ENCODE assay signal across 8 mouse cellular contexts in the genomic region with DNA sequence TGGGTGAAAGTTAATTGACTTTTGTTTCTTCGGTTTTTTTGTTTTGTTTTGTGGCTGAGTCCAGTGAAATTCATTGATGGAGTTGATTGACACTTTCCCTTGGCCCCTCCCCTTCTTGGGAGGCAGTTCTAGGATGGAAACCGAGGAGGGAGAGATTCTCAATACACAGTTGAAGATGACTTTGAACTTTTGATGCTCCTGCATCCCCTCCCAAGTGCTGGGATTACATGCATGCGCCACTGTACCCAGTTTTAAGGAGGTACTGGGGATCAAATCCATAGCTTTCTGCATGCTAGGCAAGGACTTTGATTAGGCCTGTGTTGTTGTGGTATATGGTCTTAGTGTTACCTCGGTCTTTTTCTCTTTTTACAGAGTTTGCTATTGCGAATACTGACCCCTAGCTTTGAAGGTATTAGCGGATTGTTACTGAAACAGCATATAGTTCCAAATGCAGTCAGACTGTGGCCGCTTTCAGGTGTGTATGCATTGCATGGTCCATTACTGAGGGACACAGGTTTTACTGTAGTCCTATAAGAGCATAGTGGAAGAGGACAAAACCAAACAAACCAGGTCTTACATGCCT. TPM values are rescaled to one million over a fixed set of nuclear protein-coding genes. Genes with fewer than 3 reads are reported as not detected.
DNase-seq lines count a peak whose midpoint lies in the region; ATAC-seq and TF ChIP-seq lines count a peak whose summit lies in the region.

No protein-coding gene starts in this region.

- H3K9me3 ChIP-seq in limb, embryonic 11.5 days (ENCODE audit: control insufficient read depth, low read length) = no peaks in the 10 kb centered on the region

- peak overlapping the region; percentile 94 for H3K9ac ChIP-seq in limb, embryonic 11.5 days (ENCODE audit: low read length)

- peak overlapping the region; percentile 75 for H3K4me2 ChIP-seq in limb, embryonic 11.5 days (ENCODE audit: low read depth, severe bottlenecking)

- intact Hi-C loops in left cerebral cortex, postnatal 4 days (cut with DNase I) = no loop called here

- peak overlapping the region; percentile 93 for H3K4me3 ChIP-seq in cerebellum, adult 2 months (replicated peaks; ENCODE audit: insufficient read depth, low read depth, low read length)
- H3K4me3 ChIP-seq in limb, embryonic 11.5 days (ENCODE audit: low read depth, low read length) = peak overlapping the region; percentile 89
- H3K4me3 ChIP-seq in olfactory bulb, adult 2 months (ENCODE audit: insufficient read depth, low read depth, low read length) = peak overlapping the region; percentile 74

- H3K27me3 ChIP-seq in cerebellum, adult 2 months (ENCODE audit: control insufficient read depth, insufficient read depth, low read length) = no peaks in the 10 kb centered on the region
- H3K27me3 ChIP-seq in limb, embryonic 11.5 days (ENCODE audit: control insufficient read depth, insufficient read depth, low read length) = no peaks in the 10 kb centered on the region

- TF ChIP-seq POLR2A in cerebellum, adult 2 months (IDR thresholded peaks at IDR 0.05; ENCODE audit: borderline replicate concordance, insufficient read depth, low read length) = no peak
- TF ChIP-seq POLR2A in olfactory bulb, adult 2 months (IDR thresholded peaks at IDR 0.05; ENCODE audit: insufficient read depth, low read depth, low read length) = no peak

- no peak for ATAC-seq in cerebellum, adult (ENCODE audit: insufficient number of reproducible peaks, low FRiP score, low TSS enrichment)
- no peak for ATAC-seq in limb, embryonic 11.5 days (ENCODE audit: insufficient number of reproducible peaks, low FRiP score, low TSS enrichment, low read depth)

- TF ChIP-seq CTCF in cerebellum, adult 2 months (IDR thresholded peaks at IDR 0.05; ENCODE audit: borderline replicate concordance, insufficient read depth, low read depth, low read length) = no peak
- TF ChIP-seq CTCF in olfactory bulb, adult 2 months (IDR thresholded peaks at IDR 0.05; ENCODE audit: insufficient read depth, low read depth, low read length) = no peak

- H3K4me1 ChIP-seq in cerebellum, adult 2 months (ENCODE audit: control insufficient read depth, insufficient read depth, low read length) = peaks cover 9% of the 10 kb centered on the region
- peaks cover 8% of the 10 kb centered on the region for H3K4me1 ChIP-seq in limb, embryonic 11.5 days (ENCODE audit: control insufficient read depth, insufficient read depth, low read length)
- peaks cover 12% of the 10 kb centered on the region for H3K4me1 ChIP-seq in olfactory bulb, adult 2 months (ENCODE audit: control insufficient read depth, insufficient read depth, low read length)

- no peaks in the 10 kb centered on the region; the same call in 1 of the 2 replicates for H3K36me3 ChIP-seq in limb, embryonic 11.5 days (ENCODE audit: control insufficient read depth, insufficient read depth, low read length)

- H3K27ac ChIP-seq in cerebellum, adult 2 months (ENCODE audit: insufficient read depth, low read length) = peak overlapping the region; percentile 57
- peak overlapping the region; percentile 75 for H3K27ac ChIP-seq in limb, embryonic 11.5 days (replicated peaks; ENCODE audit: low read depth, low read length)
- H3K27ac ChIP-seq in olfactory bulb, adult 2 months (ENCODE audit: insufficient read depth, low read depth, low read length) = no peak overlapping the region

- no peak for DNase-seq in cerebellum, adult 2 months
- DNase-seq in thymus, postnatal 14 days = peak; percentile 13
- no peak for DNase-seq in thymus, postnatal 36 days
- DNase-seq in limb, embryonic 11.5 days (ENCODE audit: low spot score) = no peak
- DNase-seq in thymus, adult 18-20 months = no peak
- no peak for DNase-seq in left cerebral cortex, postnatal 4 days

- 26% methylated on average over 7 of the region's 7 CpGs for WGBS in cerebellum, adult 2 months
- 40% methylated on average over 7 of the region's 7 CpGs for WGBS in limb, embryonic 11.5 days
- whole genome bisulfite sequencing in olfactory bulb, adult 2 months = 31% methylated on average over 7 of the region's 7 CpGs

RNA-seq across cellular contexts. Expression of a gene that starts 3.5 kb away (rescaled TPM):
- 103 and 104 TPM in 2 replicates for polyA plus RNA-seq in cerebellum, adult 2 months (2012; rRNA removed)
- polyA plus RNA-seq in limb, embryonic 11.5 days (2014; fragmentation: Nextera tagmentation; extraction: Ambion mirVana) = 45.0 and 45.4 TPM in 2 replicates
- polyA plus RNA-seq in olfactory bulb, adult 2 months (2012; ENCODE audit: insufficient read depth, insufficient read length, low replicate concordance, missing spikeins) = 361 TPM in 1 of 2 replicates, not detected in the other
- 10 to 100 TPM; 73.8 to 79.7 TPM for total RNA-seq in left cerebral cortex, postnatal 4 days (2021)

RNA-seq across cellular contexts. Expression of a gene that starts 24.1 kb away (rescaled TPM):
- polyA plus RNA-seq in cerebellum, adult 2 months (2012; rRNA removed) = 104 and 105 TPM in 2 replicates
- polyA plus RNA-seq in limb, embryonic 11.5 days (2014; fragmentation: Nextera tagmentation; extraction: Ambion mirVana) = 84.6 and 98.3 TPM in 2 replicates
- polyA plus RNA-seq in olfactory bulb, adult 2 months (2012; ENCODE audit: insufficient read depth, insufficient read length, low replicate concordance, missing spikeins) = 219 and 228 TPM in 2 replicates
- 100 to 1,000 TPM; 138 to 143 TPM for total RNA-seq in left cerebral cortex, postnatal 4 days (2021)

RNA-seq across cellular contexts. Expression of a gene that starts 36.0 kb away (rescaled TPM):
- polyA plus RNA-seq in cerebellum, adult 2 months (2012; rRNA removed) = 829 and 864 TPM in 2 replicates
- polyA plus RNA-seq in limb, embryonic 11.5 days (2014; fragmentation: Nextera tagmentation; extraction: Ambion mirVana) = 1,566 and 1,655 TPM in 2 replicates
- 1,464 TPM in 1 of 2 replicates, not detected in the other for polyA plus RNA-seq in olfactory bulb, adult 2 months (2012; ENCODE audit: insufficient read depth, insufficient read length, low replicate concordance, missing spikeins)
- 100 to 1,000 TPM; 539 to 588 TPM for total RNA-seq in left cerebral cortex, postnatal 4 days (2021)

RNA-seq across cellular contexts. Expression of a gene that starts 51.0 kb away (rescaled TPM):
- polyA plus RNA-seq in cerebellum, adult 2 months (2012; rRNA removed) = 6.2 and 7.1 TPM in 2 replicates
- 0.57 and 0.82 TPM in 2 replicates for polyA plus RNA-seq in limb, embryonic 11.5 days (2014; fragmentation: Nextera tagmentation; extraction: Ambion mirVana)
- not detected in 2 replicates for polyA plus RNA-seq in olfactory bulb, adult 2 months (2012; ENCODE audit: insufficient read depth, insufficient read length, low replicate concordance, missing spikeins)
- 10 to 100 TPM; 39.2 to 59.4 TPM for total RNA-seq in left cerebral cortex, postnatal 4 days (2021)
